Mouse (Mus musculus): ENCODE results near the gene Dapk1. TPM values are rescaled to one million over a fixed set of nuclear protein-coding genes. Genes with fewer than 3 reads are reported as not detected.
A peak's percentile ranks its signal among the peaks of the same experiment; 100 is the strongest.

The Dapk1 gene
- total RNA-seq, 2 experiments from 2014 or later: 27.7 to 30.2 TPM

- no peak for DNase-seq
Measured at GRCm38 (mm10) chr13:60690921-60691320, 89.2 kb downstream of the Dapk1 start.

GRCm38 (mm10) chr13:60691940-60692339 is 90.2 kb downstream of the Dapk1 start:
- DNase-seq: no peak

- no peak for DNase-seq
Measured at GRCm38 (mm10) chr13:60695186-60695980, 93.6 kb downstream of the Dapk1 start.

- DNase-seq: no peak
Measured at GRCm38 (mm10) chr13:60696323-60696722, 94.6 kb downstream of the Dapk1 start.

GRCm38 (mm10) chr13:60696741-60697140 is 95.0 kb downstream of the Dapk1 start:
- DNase-seq: no peak

GRCm38 (mm10) chr13:60698021-60698420 is 96.3 kb downstream of the Dapk1 start:
- no peak for DNase-seq

- peak; percentile 46 to 81 for DNase-seq
Measured at GRCm38 (mm10) chr13:60701671-60702171, 100.0 kb downstream of the Dapk1 start.

- peak; percentile 41 to 43 for DNase-seq
Measured at GRCm38 (mm10) chr13:60707541-60708468, 106.1 kb downstream of the Dapk1 start.

- DNase-seq: no peak
Measured at GRCm38 (mm10) chr13:60709136-60709535, 107.4 kb downstream of the Dapk1 start.

- no peak for DNase-seq
Measured at GRCm38 (mm10) chr13:60710963-60711362, 109.2 kb downstream of the Dapk1 start.

- DNase-seq: no peak
Measured at GRCm38 (mm10) chr13:60713537-60713936, 111.8 kb downstream of the Dapk1 start.

- no peak for DNase-seq
Measured at GRCm38 (mm10) chr13:60716107-60716506, 114.4 kb downstream of the Dapk1 start.

GRCm38 (mm10) chr13:60717421-60717820 is 115.7 kb downstream of the Dapk1 start:
- no peak for DNase-seq

GRCm38 (mm10) chr13:60719581-60719980 is 117.8 kb downstream of the Dapk1 start:
- peak in 1 of 2 experiments; percentile 22 for DNase-seq

GRCm38 (mm10) chr13:60722763-60723162 is 121.0 kb downstream of the Dapk1 start:
- DNase-seq: peak; percentile 28 to 31

GRCm38 (mm10) chr13:60728276-60729054 is 126.7 kb downstream of the Dapk1 start:
- DNase-seq: no peak

- DNase-seq: peak in 1 of 2 experiments; percentile 21
Measured at GRCm38 (mm10) chr13:60729055-60729402, 127.3 kb downstream of the Dapk1 start.

- no peak for DNase-seq
Measured at GRCm38 (mm10) chr13:60730587-60730986, 128.8 kb downstream of the Dapk1 start.

GRCm38 (mm10) chr13:60731001-60731400 is 129.3 kb downstream of the Dapk1 start:
- peak in 1 of 2 experiments; percentile 18 for DNase-seq

- no peak for DNase-seq
Measured at GRCm38 (mm10) chr13:60735306-60735705, 133.6 kb downstream of the Dapk1 start.

- DNase-seq: no peak
Measured at GRCm38 (mm10) chr13:60736421-60737105, 134.8 kb downstream of the Dapk1 start.
